Mouse (Mus musculus) bone marrow, adult 2 months (tissue): Measurements from ENCODE around the gene Serp2.

ENCODE experiments used
- CTCF ChIP-seq: fragments of 200-500 bp; IDR thresholded peaks from 2 replicates; pipeline ENCODE4 v1.5.1; 2011; ENCODE audit warnings: low read length, control low read depth; ENCODE audit not compliant: control insufficient read depth, insufficient read depth
- POLR2A ChIP-seq: fragments of 200-500 bp; IDR thresholded peaks from 2 replicates; pipeline ENCODE4 v1.6.1; 2011; ENCODE audit warnings: low read depth, mild to moderate bottlenecking, control low read depth, low read length, borderline replicate concordance; ENCODE audit not compliant: control insufficient read depth

DNA sequence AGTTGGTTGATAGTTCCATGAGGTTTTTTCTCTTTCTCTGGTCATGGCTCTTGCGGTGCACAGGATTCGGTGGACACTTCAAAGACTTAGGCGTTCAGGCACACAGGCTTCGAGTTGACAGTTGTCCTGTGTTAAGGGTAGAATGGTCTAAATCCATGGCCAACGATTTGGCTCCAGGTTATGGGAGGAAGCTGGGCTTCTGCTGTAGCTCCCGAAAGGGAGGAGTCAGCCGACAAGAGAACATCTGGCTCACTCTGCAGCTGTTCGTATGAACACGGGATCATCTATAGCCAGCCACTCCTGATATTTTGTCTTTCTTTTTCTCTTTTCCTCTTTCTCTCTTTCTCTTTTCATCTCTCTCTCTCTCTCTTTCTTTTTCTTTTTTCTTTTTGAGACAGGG, 11.9 kb upstream of the Serp2 start:
- TF ChIP-seq POLR2A = no peak
- TF ChIP-seq CTCF = no peak
